Mouse (Mus musculus): ENCODE data around the gene Ppm1m.
"Not testable (repeated sequence)": the region's sequence is repeated elsewhere in the genome, so short reads cannot be mapped to it uniquely, and the experiment has no call there.

The Ppm1m gene

DNA sequence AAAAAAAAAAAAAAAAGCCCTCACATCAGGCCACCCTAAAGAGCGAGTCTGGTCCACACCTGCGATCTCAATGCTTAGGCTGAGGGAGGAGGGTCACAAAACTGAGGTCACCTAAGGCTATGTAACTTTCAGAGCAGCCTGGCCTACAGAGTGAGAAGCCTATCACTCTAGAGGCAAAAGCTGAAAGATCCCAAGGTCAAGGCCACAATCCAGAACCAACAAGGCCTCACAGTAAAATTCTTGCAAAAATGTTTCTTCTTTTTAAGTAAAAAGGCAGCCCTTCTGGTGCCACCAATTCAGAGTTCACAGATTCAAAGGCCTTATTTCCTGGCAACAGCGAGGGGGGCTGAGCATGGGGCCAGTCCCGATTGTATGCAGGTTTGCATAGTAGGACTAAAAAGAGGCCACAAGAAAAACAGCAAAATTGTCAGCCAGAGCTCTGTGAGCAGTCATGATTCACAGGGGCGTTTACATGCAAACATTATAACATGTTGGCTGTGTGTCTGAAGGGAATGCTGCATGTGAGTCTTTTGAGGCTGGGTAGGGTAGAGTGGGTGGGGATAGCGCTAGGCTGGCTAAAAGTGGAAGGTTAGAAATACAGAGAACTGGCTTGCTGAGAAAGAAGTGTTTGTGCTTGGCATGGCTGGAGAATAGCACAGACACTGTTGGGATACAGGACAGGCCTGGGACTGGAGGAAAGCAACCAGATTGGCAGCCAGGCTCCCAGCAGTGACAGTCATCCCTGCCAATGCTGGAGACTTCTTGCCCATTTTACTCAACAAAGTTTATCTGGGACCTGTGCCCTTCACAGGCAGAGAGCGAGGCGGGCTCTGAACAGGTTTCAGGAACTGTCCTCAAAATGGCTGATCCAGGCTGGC, 5.4 kb downstream of the Ppm1m start:
- no peak for DNase-seq (ENCODE audit: extremely low read depth, low read depth, low spot score)

DNA sequence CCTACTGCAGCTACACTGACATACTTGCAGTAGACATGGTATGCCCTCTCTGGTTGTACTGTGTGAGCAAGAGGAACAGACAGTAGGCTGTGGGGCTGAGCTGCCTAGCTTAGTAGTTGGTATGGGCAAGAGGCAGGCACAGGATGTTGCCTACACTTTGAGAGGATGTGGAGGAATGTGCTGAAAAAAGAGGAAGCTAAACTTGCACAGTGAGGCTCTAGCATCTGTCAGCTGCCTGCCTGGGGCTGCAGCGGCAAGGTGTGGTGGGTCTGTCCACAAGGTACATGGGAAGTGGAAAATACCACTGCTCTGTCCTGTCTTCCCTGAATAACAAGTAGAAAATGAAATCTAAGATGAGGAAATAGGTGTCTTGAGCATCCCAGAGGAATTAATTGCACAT, 6.5 kb downstream of the Ppm1m start:
- DNase-seq (ENCODE audit: extremely low read depth, low read depth, low spot score), result no peak

DNA sequence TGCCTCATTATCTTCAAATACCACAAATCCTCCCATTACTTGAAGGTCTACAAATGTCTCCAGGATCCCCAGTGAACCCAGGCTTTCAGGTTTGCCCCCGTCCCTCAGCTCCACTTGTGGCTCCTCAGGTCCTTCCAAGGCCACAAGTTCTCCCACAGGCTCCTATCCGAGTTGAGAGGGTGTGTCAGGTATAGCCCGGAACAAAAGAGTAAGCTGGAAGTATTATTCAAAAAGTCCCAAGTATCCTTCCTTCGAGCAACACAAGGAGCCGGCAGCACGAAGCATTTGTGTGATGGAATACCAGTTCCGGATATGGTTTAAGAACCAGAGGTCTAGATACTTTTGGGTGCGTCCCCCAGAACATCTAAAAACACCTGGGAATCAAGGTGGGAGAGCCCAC, 7.5 kb downstream of the Ppm1m start:
- DNase-seq (ENCODE audit: extremely low read depth, low read depth, low spot score), result no peak

DNA sequence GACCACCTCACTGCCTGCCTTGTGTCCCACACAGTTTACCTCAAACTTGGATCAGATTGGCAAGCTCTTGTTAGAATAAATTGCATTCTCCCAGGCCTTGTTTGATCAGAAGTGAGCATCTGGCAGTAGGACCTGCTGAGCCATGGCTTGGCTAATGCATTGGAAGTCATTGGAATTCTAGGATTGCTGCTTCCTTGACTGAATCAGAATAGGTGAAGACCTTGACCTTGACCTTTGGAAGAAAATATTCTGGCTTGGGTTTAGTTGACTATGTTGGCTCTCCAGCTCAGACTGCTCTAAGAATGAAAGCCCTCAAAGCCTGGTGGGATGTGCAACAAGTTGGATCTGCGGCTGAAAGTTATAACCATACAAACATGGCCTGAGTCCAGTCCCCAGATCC, 8.2 kb downstream of the Ppm1m start:
- DNase-seq (ENCODE audit: extremely low read depth, low read depth, low spot score), result no peak

DNA sequence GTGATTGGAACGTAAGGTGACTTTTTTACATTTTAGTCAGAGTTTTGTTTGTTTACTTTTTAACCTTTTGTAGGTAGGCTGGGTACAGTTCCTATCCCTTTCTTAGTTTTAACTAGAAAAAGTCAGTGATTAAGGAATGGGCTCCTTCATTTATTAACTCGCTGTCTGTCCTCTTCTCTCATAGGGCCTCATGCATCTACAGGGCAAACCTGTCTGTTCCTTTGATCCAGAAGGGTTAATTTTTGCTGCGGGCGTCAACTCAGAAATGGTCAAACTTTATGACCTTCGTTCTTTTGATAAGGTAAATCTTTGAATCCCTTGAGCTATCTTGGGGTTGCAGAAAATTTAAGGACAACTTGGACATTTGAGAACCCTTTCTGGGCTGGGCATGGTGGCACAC, 15.6 kb downstream of the Ppm1m start:
- no peak for DNase-seq (ENCODE audit: extremely low read depth, low read depth, low spot score)

DNA sequence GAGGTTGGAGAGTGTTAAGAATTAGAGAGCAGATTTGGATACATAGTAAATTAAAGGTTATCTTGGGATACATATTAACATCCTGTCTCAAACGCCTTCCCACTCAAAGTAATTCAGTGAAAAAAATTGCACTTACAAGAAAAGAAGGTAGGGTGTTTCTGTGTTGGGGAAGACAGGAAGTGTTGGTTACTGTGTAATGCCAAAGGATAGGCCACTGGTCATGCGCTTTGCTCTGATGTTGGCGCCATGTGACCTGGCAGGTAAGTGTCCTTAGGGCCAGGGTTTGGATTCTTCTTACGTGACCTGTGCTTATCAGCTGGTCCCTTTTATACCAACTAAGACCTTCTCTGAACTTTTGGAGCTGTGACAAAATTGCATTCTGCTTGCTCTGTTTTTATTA, 17.4 kb downstream of the Ppm1m start:
- no peak for DNase-seq (ENCODE audit: extremely low read depth, low read depth, low spot score)

DNA sequence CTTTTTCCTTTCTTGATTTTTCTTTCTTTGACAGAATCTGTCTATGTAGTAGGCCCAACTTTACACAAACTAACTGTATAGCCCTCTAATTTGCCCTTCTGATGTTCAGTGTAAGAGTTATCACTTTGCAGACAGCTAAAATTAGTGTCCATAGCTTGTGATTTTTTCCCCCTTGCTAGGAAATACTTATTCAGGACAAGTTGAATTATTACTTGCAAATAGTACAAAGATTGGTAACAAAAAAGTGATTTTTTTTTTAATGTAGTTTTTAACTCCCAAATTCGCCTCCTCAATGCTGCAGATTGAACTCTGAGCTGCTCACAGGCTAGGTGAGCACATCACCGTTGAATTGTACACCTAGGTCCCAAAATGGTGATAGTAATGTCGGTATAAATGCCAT, 19.6 kb downstream of the Ppm1m start:
- no peak for DNase-seq (ENCODE audit: extremely low read depth, low read depth, low spot score)

DNA sequence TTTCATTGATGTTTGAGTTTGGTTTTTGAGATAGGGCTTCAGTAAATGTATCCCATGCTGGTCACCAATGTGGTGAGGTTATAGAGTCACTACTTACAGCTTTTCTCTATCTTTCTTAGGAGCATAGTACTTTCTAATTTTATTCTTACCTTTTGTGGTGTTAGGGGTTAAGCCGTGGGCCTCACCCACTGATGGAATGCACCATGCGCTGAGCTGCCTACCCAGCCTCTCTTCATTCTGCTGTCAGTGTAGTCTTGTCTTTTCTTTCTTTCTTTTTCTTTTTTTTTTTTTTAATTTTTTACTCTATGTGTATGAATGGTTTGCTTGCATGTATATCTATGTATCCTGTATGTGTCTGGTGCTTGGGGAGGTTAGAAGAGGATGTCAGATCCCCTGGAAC, 20.1 kb downstream of the Ppm1m start:
- DNase-seq (ENCODE audit: extremely low read depth, low read depth, low spot score), result no peak

DNA sequence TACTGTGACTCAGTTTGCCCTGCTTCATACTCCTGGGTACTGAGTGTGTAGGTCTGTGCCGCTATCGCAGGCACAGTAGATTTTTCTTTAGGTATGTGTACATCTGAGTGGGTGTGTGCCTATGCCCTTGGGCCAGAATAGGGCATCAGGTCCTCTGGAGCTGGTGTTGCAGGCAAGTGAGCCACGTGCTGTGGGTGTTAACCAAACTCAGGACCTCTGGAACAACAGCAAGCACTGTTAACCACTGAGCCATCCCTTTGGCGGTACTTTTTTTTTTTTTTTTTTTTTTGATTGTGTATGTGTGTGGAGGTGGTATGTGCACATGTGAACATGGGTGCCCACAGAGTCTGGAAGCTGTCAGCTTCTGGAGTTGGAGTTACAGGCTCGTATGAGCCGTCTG, 21.7 kb downstream of the Ppm1m start:
- no peak for DNase-seq (ENCODE audit: extremely low read depth, low read depth, low spot score)

DNA sequence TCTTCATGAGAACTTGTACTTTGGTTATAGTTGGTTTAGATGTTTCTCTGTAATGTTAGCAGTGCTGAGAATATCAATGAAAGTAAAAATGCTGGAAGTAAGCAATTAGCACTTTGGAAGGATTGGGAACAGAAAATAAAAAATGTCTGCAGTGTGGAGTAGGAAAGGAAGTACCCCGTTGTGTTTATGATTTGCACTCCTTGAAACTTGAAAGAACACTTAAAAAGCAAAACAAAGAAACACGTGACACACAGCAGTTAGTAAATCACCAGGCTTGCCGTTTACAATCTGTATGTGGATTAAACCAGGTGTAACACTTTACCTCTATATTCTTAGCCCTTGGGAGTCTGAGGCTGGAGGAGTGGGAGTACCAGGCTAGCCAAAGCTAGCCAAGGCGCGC, 22.8 kb downstream of the Ppm1m start:
- DNase-seq (ENCODE audit: extremely low read depth, low read depth, low spot score), result no peak

DNA sequence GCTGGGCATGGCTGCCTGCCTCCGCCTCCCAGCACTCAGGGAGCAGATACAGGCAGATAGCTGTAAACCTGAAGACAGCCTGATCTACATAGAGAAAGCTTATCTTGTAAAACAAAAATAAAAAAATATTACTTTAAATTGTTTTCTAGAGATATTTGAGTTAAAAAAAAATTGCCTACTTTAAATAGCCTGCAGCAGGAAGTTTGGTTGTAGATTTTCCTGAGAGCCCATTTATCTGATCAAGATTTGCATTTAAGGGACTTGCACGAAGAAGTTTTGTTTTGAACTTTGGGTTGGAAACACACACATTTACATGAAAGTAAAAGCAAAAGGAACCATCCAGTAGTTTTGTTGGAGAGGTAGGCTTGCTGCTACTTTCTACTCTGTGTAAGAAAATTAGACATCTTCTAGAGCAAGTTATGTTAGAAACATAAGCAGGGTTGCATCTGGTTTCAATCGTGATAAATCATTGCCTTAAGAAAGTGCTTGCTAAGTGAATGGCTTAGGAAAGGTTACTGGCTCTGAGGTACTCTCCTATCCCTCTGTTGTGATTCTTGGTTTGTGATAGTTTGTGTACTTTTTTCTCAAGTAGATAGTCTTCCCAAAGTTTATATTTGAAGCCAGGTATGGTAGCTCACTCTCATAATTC, 23.9 kb downstream of the Ppm1m start:
- DNase-seq (ENCODE audit: extremely low read depth, low read depth, low spot score), result no peak

DNA sequence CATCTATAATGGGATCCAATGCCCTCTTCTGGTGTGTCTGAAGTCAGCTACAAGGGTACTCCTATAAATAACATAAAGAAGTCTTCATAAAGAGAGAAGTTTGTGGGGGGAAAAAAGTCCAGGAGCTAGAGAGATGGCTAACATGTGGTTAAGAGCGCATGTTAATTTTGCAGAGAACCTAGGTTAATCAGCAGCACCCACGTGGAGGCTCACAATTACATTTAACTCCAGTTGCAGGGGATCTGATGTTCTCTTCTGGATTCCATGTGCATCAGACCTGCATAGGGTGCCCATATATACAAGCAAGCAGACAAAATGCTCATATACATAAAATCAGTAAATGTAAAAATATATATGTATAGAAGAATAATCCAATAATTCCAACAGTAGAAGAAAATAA, 26.2 kb downstream of the Ppm1m start:
- no peak for DNase-seq (ENCODE audit: extremely low read depth, low read depth, low spot score)

DNA sequence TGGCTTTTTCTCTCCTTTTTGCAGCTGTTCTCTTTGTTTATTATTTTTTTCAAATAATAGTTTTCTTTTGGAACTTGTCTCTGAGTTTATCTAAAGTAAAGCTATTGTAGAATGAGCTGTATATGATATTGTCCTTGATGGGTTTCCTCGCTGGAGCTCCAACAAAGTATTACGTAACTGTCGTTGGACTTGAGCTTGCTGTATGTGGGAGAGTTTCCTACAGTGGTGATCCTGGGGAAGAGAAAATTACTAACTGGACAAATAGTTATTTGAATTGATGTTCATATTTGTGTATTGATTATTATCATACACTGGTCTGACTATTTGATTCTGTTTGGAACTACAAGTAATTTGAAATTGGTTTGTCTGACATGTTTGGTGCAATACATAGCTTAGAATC, 27.0 kb downstream of the Ppm1m start:
- no peak for DNase-seq (ENCODE audit: extremely low read depth, low read depth, low spot score)

DNA sequence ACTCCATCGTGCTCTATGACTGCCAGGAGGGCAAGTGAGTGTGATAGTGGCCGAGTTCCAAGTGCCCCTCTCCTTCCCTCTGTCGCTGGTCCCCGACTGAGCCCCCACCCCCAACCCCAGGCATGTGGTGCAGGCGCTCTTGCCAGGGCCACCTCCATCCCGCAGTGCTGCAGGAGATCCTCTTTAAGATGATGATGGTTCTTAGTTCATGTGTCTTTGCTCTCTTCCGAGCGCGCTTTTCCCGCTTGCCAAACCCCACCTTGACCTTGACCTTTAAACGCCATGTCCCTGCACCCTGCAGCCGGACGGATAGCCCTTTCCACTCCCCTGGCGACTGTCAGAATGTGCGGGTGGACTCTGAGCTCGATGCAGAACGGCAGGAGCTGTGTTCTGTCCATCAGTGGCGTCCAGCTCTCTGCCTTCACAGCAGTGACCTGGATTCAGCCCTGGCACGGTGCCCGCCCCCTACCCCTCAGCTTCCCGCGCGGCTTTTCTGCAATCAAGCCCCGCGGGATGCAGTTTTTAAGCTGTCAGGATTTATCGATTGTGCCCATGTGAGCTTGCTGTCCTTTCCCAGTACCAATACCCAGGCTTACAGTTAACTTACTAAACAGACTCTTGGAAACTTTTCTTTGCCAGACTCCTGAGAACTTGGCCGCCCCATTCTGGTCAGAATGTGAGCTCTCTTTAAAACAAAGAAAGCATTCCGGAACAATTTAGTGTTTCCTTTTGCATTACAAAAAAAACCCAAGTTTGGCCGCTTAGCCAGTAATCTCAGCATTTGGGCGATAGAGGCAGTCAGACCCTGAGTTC, 28.0 kb downstream of the Ppm1m start:
- no peak for DNase-seq (ENCODE audit: extremely low read depth, low read depth, low spot score)

DNA sequence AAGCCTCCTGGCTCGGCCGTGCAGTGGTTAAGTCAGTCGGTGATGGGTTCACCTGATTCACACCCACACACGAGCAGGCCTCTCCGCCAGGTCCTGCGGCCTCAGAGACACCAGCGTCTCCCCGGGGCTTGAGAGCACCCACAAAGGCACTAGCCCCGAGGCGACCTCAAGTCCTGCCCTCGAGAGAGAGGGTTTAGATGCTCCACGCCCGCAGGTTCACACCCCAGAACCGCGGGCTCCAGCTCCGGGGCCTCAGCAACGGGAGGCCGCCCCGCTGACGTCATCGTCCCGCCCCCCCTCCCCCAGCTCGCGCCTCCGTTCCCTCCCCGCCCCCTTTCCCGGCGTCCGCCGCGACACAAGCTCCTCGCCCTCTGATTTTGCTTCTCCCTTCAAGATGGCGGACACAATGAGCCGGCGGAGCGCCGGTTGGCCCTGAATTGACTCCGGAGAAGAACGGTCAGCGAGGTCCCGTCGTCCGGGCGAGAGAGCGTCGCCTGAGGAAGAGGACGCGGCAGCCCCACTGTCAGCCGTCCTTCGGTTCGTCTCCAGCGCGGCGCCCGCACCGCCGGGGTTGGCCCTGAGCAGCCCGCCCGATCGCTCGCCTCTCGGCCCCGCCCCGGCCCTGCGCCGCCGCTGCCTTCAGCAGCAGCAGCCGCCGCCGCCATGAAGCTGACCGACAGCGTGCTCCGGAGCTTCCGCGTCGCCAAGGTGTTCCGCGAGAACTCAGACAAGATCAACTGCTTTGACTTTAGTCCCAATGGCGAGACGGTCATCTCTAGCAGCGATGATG, 28.8 kb downstream of the Ppm1m start, which contains the start of gene Wdr82:
TSS of gene Wdr82 (plus strand) at position 373 of the 790 bp plus-strand sequence.
- no peak for DNase-seq (ENCODE audit: extremely low read depth, low read depth, low spot score)

DNA sequence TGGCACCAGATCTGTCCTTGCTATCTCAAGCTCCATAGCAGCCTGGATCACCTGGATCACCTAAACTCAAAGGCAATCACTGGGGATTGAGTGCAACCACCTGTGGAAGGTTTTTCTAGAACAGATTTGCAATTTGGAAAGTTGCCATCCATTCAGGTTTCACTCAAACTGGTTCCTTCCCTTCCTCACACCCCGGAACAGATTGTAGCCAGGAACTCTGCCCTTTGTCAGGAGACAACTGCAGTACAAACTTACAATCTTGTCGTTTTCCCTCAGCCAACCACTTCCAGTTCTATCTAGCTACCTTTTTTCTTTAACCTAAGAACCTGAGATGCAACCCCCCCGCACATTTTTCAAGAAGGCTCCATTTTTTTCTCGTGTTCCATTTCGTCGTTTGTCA, 29.6 kb downstream of the Ppm1m start:
- DNase-seq (ENCODE audit: extremely low read depth, low read depth, low spot score), result no peak

DNA sequence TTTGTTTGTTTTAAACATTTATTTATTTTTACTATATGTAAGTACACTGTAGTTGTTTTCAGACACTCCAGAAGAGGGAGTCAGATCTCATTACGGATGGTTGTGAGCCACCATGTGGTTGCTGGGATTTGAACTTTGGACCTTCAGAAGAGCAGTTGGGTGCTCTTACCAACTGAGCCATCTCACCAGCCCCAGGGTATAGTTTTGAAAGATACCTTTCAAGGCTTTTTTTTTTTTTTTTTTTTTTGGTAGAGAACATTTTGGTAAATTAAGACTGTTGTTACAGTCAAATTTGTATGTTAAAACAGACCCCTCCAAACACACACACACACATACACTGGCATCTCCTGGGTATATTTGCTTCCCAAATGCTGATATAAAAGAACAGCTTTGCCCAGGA, 30.5 kb downstream of the Ppm1m start:
- not testable (repeated sequence) for DNase-seq (ENCODE audit: extremely low read depth, low read depth, low spot score)

DNA sequence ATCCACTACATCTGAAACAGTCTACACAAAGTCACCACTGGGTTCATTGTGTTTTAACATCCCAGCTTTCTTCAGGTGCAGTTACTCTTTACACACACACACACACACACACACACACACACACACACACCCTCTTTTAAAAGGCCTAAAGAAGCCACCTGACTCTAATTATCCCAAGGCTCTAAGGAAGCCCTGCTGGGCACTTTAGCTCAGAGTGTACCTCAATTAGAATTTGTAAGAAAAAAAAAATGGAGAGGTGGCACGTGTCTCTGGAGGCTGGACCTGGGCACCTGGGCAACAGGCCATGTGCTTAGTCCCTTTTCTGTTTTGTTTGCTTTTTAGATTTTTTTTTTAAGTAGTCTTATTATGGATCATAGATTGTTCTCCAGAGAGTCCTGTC, 31.8 kb downstream of the Ppm1m start:
- no peak for DNase-seq (ENCODE audit: extremely low read depth, low read depth, low spot score)

DNA sequence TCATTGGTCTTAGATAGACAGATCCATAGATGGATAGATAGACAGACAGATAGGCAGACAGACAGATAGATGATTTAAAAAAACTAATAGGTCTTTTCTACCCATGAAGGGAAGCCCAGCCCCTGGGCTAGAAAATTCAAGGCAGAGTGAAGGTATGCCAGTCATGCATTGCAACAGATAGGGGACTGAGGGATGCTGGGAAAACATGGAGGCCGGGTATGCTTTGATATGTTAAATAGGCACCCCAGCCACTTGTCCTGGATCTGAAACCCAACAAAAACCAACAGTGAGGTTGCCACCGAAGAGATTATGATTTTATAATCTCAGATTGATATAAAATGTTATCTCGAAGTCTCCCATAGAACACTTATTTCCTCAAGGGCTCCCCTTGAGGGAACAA, 32.3 kb downstream of the Ppm1m start:
- no peak for DNase-seq (ENCODE audit: extremely low read depth, low read depth, low spot score)

DNA sequence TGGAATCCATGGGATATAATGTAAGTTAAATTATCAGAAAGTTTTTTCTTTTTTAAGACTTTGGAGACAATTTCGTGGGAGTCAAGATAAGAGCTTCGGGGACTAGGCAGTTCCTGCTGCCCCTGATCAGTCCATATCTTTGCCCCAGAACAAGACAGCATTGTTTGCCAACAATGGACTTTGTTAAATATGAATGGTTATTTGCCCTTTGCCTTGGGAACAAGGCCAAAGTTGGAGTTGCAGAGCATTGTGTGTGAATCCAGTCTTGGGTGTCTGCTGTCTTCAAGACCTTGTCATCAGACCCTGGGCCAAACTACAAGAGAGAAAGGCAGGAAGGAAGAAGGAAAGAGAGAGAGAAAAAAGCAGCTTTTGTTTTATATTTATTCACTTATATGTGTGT, 32.8 kb downstream of the Ppm1m start:
- DNase-seq (ENCODE audit: extremely low read depth, low read depth, low spot score), result no peak

DNA sequence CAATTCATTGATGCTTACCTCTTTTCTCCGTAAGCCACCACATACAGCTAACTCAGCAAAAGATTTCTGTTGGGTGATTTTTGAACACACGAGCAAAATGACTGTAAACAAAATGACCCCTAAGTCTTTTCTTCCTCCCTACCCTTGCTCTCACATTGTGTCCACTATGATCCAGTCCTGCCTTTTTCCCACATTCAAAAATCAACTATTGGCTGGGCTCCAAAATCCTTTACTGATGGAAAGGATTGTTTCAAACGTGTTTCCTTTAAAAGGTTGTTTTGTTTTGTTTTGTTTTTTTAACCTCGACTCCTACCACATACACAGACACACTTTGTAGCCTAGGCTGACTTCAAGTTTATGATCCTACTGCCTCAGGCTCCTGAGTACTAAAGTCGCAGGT, 39.1 kb downstream of the Ppm1m start:
- DNase-seq (ENCODE audit: extremely low read depth, low read depth, low spot score), result no peak

Data from fat pad, adult 2 months (tissue).